Mouse (Mus musculus) myocyte (in vitro differentiated cells): ENCODE results near the gene Atp1a4.

ENCODE experiments used
- POLR2A ChIP-seq: IDR thresholded peaks from one replicate; pipeline ENCODE4 v1.6.1; 2011; ENCODE audit warnings: low read depth, mild to moderate bottlenecking, control low read depth, moderate library complexity; ENCODE audit not compliant: insufficient read length
- POLR2AphosphoS2 ChIP-seq: IDR thresholded peaks from one replicate; pipeline ENCODE4 v1.6.1; 2011; ENCODE audit warnings: low read depth, control low read depth; ENCODE audit not compliant: insufficient read length
- USF1 ChIP-seq: IDR thresholded peaks from one replicate; pipeline ENCODE4 v1.6.1; 2011; ENCODE audit warnings: low read depth, mild to moderate bottlenecking, control low read depth, moderate library complexity

GRCm38 (mm10) chr1:172299528-172299927 lies 41.3 kb upstream of the Atp1a4 start:
- TF ChIP-seq USF1 (no peak), POLR2AphosphoS2 (no peak), POLR2A (no peak)
